Mouse (Mus musculus): ENCODE data around the gene Rad51. TPM values are rescaled to one million over a fixed set of nuclear protein-coding genes. Genes with fewer than 3 reads are reported as not detected.

Rad51 gene
- total RNA-seq, 1 experiment from 2014 or later = 29.3 TPM

GRCm38 (mm10) chr2:119196316-119197108 lies 83.9 kb downstream of the Rad51 start:
- ATAC-seq (replicated peaks; ENCODE audit: low read depth, poor library complexity, severe bottlenecking) = peak; percentile 45

Other genes starting within 250 kb of the Rad51 start
- gene Bahd1, start 212.4 kb upstream of the Rad51 start, total RNA-seq (2017) = 5.3 and 8.4 TPM in 2 replicates
- 2.9 and 3.9 TPM in 2 replicates for gene Chst14, start 186.3 kb upstream of the Rad51 start, total RNA-seq (2017)
- gene Ccdc32, start 83.4 kb upstream of the Rad51 start, total RNA-seq (2017) = 11.4 and 15.7 TPM in 2 replicates
- gene Rpusd2, start 78.0 kb upstream of the Rad51 start, total RNA-seq (2017) = 22.3 and 22.8 TPM in 2 replicates
- gene Knl1, start 65.7 kb upstream of the Rad51 start, total RNA-seq (2017) = 91.2 and 91.3 TPM in 2 replicates
- 38.4 and 44.1 TPM in 2 replicates for gene Rmdn3, start 44.2 kb downstream of the Rad51 start, total RNA-seq (2017)
- gene Gchfr, start 55.0 kb downstream of the Rad51 start, total RNA-seq (2017) = not detected in 2 replicates
- not detected in 2 replicates for gene Gm14137, start 61.7 kb downstream of the Rad51 start, total RNA-seq (2017)
- 51.6 and 59.1 TPM in 2 replicates for gene Zfyve19, start 95.8 kb downstream of the Rad51 start, total RNA-seq (2017)
- 41.5 and 46.6 TPM in 2 replicates for gene Dnajc17, start 96.0 kb downstream of the Rad51 start, total RNA-seq (2017)
- not detected in 2 replicates for gene Ppp1r14d, start 117.1 kb downstream of the Rad51 start, total RNA-seq (2017)
- 0.18 TPM in 1 of 2 replicates, not detected in the other for gene Spint1, start 124.6 kb downstream of the Rad51 start, total RNA-seq (2017)
- gene Rhov, start 158.5 kb downstream of the Rad51 start, total RNA-seq (2017) = 0.05 TPM in 1 of 2 replicates, not detected in the other
- 12.8 and 22.5 TPM in 2 replicates for gene Vps18, start 175.9 kb downstream of the Rad51 start, total RNA-seq (2017)
- gene Dll4, start 213.0 kb downstream of the Rad51 start, total RNA-seq (2017) = not detected in 2 replicates
- not detected in 2 replicates for gene Chac1, start 238.4 kb downstream of the Rad51 start, total RNA-seq (2017)

Data from common myeloid progenitor, adult 5-6 weeks (primary cell).